Mouse (Mus musculus) limb, embryonic 10.5 days (tissue): ENCODE measurements at regions not wholly inside any gene's neighbourhood (a gene's known extent, or its start where the extent isn't known, plus 50 kb on each side); places are given as distances from the start of the nearest gene placed in this dataset.
A peak's percentile ranks its signal among the peaks of the same experiment; 100 is the strongest.

Experiments used
- DNase-seq: peaks from one replicate; pipeline ENCODE4 v3.0.0-alpha.2; 2017; ENCODE audit warnings: low spot score
- H3K27ac ChIP-seq: fragments of 300-500 bp; sonication (generic); 2 replicates; pipeline ENCODE4 v1.5.1; 2016; ENCODE audit warnings: mild to moderate bottlenecking
- H3K27me3 ChIP-seq: fragments of 300-500 bp; sonication (generic); 2 replicates; pipeline ENCODE4 v1.6.1; 2016; ENCODE audit warnings: low read depth, mild to moderate bottlenecking; ENCODE audit not compliant: poor library complexity, severe bottlenecking
- H3K36me3 ChIP-seq: fragments of 300-500 bp; sonication (generic); 2 replicates; pipeline ENCODE4 v1.6.1; 2016; ENCODE audit warnings: mild to moderate bottlenecking, moderate library complexity
- H3K4me1 ChIP-seq: fragments of 300-500 bp; sonication (generic); 2 replicates; pipeline ENCODE4 v1.6.1; 2016
- H3K4me3 ChIP-seq: fragments of 300-500 bp; sonication (generic); 2 replicates; pipeline ENCODE4 v1.5.1; 2016; ENCODE audit warnings: mild to moderate bottlenecking, moderate library complexity
- H3K9me3 ChIP-seq: fragments of 300-500 bp; sonication (generic); replicated peaks from 2 replicates; pipeline ENCODE4 v1.6.1; 2016; ENCODE audit warnings: mild to moderate bottlenecking
- WGBS: fragments of 180-500 bp; shearing (Covaris S2); methylation state at CpG from one replicate; pipeline ENCODE4 v1.1.7; 2016; 5-methylcytosine and 5-hydroxymethylcytosine counted together

DNA sequence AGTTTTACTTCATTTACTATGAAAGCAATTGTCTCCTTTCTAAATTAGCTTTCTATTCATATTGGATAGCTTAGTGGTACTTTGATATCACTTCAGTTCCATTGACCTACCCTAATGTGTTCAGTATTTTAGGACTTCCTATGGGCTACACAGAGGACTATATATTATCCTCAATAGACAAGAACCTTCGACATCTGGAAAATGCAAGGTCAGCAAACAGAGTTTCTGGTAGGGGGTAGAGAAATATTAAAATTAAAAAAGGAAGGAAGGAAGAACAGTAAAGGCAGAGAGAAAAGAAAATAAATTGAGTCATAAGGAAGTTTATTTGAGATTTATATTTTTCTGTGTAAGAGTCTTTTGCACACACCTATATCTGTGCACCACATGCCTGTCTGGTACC is 107.4 kb upstream of the Insig1 start:
- WGBS = 90% methylated on average over 1 of the region's 1 CpGs
- no peak overlapping the region for H3K27ac ChIP-seq
- H3K36me3 ChIP-seq = no peaks in the 10 kb centered on the region
- DNase-seq = no peak
- no peaks in the 10 kb centered on the region for H3K27me3 ChIP-seq
- no peaks in the 10 kb centered on the region for H3K9me3 ChIP-seq
- H3K4me3 ChIP-seq = no peak overlapping the region
- no peaks in the 10 kb centered on the region for H3K4me1 ChIP-seq

DNA sequence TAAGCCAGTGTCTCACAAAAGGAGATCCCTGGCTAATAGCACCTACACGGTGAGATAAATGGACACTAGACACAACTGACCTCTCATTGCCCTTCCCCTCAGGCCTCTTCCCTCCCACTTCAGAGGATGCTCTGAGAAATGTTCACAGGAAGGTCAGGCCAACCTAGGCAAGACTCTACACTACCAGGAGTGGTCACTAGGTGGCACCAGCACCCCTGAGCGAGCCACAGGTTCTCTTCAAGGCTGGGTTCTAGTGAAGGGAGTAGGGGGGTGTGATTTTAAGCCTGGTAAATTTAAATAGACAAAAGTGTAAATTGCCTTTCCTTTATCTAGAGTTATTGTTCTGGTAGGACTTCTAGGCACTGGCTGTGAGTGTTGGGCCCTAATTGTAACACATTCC is 76.0 kb upstream of the Insig1 start:
- no peaks in the 10 kb centered on the region; the same call in 1 of the 2 replicates for H3K4me1 ChIP-seq
- no peaks in the 10 kb centered on the region for H3K9me3 ChIP-seq
- WGBS = 8% methylated on average over 2 of the region's 2 CpGs
- no peaks in the 10 kb centered on the region for H3K27me3 ChIP-seq
- peak; percentile 79 for DNase-seq
- no peak overlapping the region for H3K27ac ChIP-seq
- no peaks in the 10 kb centered on the region for H3K36me3 ChIP-seq
- H3K4me3 ChIP-seq = no peak overlapping the region

DNA sequence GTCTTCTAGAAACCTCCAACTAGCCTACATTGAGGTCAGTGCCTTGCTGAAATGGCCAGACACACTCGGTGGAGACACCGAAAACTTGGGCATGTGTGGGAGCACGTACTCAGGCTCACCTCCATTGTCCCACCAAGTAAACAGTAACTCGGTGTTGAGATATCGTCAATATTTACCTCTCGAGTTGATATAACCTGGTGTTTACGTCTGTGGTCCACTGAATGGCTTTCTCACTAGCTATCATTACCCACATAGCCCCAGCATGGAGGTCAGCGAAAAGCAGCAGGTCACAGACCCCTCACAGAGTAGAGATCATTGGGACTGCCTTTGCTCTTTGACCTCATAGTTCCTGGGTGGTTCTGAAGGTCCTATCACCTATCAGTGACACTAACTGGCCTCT is 73.4 kb upstream of the Insig1 start:
- 89% methylated on average over 8 of the region's 8 CpGs for WGBS
- no peak overlapping the region for H3K4me3 ChIP-seq
- H3K27ac ChIP-seq = no peak overlapping the region
- DNase-seq = no peak
- no peaks in the 10 kb centered on the region for H3K27me3 ChIP-seq
- no peaks in the 10 kb centered on the region for H3K36me3 ChIP-seq
- no peaks in the 10 kb centered on the region for H3K9me3 ChIP-seq
- H3K4me1 ChIP-seq = no peaks in the 10 kb centered on the region; the same call in 1 of the 2 replicates

DNA sequence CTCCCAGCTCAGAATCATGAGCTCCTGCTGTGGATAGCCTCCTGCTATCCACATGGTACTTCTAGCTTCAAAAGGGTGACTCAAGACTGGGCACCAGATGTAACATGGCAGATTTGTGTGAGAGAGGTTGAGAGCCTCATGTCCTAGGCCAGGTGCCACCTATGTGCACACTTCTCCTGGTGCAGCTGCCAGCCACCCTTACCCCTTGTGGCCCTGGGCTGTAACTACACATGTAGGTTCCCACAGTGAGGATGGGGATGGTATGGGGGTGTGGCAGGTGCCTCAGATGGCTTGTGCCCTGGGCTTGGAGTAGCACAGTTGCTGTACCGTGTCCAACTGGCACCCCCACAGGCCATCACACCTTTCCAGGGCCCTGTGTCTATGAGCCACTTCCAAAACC is 68.2 kb upstream of the Insig1 start:
- Histone ChIP-seq H3K4me1 (no peaks in the 10 kb centered on the region), H3K36me3 (no peaks in the 10 kb centered on the region), H3K4me3 (no peak overlapping the region), H3K27me3 (no peaks in the 10 kb centered on the region), H3K9me3 (no peaks in the 10 kb centered on the region), H3K27ac (no peak overlapping the region)
- WGBS = 67% methylated on average over 1 of the region's 1 CpGs
- DNase-seq = no peak

DNA sequence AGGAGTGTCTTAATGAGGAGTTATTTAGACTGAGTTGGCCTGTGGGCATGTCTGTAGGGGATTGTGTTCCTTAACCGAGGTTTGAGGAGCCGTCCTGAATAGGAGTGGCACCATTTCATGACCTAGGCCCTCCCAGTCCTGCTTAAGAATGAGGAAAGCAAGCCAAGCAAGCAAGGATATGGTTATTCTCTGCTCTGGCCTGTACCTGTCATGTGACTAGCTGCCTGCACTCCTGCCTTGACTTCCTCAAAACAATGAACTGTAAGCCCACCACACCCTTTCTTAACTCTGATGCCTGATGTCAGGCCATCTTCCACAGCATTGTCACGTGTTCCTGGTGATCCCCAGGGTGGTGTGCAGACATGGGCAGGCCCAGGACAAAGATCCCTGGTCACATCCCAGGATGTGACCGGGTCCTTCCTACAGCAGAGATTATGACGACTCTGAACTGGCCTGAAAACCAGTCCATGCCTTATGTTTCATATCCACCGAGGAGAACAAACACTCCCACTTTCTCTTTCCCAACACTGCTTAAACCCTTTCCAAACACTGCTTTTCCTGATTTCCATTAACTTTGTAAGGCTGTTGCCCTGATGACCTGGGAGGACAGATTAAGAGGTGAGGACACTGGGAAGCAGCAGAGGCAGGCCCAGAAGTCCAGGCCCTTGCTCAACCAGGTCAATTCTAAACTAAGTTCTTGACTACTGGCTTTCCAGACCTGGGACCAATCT is 67.2 kb upstream of the Insig1 start:
- Histone ChIP-seq H3K4me1 (no peaks in the 10 kb centered on the region), H3K9me3 (no peaks in the 10 kb centered on the region), H3K36me3 (no peaks in the 10 kb centered on the region), H3K27me3 (no peaks in the 10 kb centered on the region), H3K27ac (no peak overlapping the region), H3K4me3 (no peak overlapping the region)
- DNase-seq = no peak
- 81% methylated on average over 6 of the region's 6 CpGs for WGBS

DNA sequence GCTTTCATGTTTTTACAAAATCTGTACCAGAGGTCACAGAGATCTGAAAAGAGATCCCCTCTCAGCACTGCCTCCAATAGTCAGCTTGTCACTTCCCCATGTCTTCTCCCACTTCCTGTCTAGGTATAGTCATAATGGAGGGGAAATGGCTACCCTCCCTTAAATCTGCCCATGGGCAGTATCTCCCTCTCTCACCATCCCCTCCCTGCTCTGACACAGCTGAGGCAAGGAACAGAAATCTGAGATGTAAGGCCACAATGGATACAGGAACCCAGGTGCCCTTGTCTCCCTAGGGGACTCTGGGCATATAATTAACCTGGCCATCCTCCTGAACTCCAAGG is 66.7 kb upstream of the Insig1 start:
- Histone ChIP-seq H3K4me1 (no peaks in the 10 kb centered on the region), H3K27ac (no peak overlapping the region), H3K4me3 (no peak overlapping the region), H3K9me3 (no peaks in the 10 kb centered on the region), H3K27me3 (no peaks in the 10 kb centered on the region), H3K36me3 (no peaks in the 10 kb centered on the region)
- no peak for DNase-seq

DNA sequence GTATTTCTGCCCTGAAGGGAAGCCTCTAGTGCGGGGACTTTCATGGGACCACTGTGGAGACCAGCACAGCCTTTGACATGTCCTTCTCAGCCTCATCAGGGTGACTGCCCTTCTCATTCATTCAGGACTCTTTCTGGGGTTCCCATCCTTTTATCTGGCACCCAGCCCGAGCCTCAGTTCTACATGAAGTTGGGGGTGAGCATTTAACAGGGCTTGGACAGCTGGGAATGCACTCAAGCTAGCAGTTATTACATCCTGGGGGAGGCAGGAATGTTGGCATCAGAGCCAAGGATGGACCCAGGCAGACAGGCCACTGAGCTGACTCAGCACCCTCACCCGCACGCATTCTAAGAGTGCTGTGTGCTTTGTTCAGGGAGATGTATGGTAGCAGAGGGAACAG is 61.8 kb upstream of the Insig1 start:
- no peaks in the 10 kb centered on the region for H3K4me1 ChIP-seq
- H3K27me3 ChIP-seq = no peaks in the 10 kb centered on the region
- no peak overlapping the region for H3K4me3 ChIP-seq
- H3K9me3 ChIP-seq = no peaks in the 10 kb centered on the region
- no peaks in the 10 kb centered on the region for H3K36me3 ChIP-seq
- WGBS = 90% methylated on average over 4 of the region's 4 CpGs
- DNase-seq = no peak
- no peak overlapping the region for H3K27ac ChIP-seq

DNA sequence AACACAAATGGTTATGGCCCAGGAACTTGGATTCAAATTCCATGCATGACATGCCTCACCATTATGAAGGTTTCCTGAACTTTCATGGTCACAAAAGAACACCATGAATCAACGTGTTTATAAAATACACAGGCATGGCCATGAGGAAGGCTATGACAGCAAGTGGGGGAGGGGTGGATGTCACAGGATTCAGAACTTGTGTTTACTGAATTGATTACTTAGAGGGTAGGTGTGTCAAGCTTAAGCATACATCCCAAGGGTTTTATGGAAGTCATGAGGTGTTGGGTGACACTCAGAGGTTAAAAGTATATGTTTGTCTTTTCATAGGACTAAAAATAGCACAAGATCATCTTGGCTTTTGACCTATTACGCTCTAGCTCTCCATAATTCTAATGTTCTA is 61.3 kb upstream of the Insig1 start:
- no peaks in the 10 kb centered on the region for H3K36me3 ChIP-seq
- no peak overlapping the region for H3K27ac ChIP-seq
- H3K4me1 ChIP-seq = no peaks in the 10 kb centered on the region
- no peaks in the 10 kb centered on the region for H3K9me3 ChIP-seq
- H3K27me3 ChIP-seq = no peaks in the 10 kb centered on the region
- no peak overlapping the region for H3K4me3 ChIP-seq
- WGBS = 83% methylated on average over 2 of the region's 2 CpGs
- no peak for DNase-seq

DNA sequence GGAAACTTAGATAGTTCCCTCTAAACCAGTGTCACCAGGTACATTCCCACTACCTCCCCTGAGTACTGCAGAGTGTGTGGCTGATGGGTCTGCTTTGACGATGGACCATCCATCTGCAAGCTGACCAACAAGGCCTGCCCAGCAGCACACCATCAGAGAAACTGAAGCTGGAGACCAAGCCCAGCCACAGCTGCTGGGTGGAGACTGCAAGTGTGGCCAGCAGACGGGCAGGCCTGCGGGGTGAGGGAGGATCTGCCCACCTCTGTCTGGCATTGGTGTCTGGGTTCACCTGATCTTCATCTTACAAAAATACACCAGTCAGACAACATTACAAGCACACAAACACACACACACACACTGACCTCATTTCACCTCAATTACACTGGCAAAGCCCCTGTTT is 60.6 kb upstream of the Insig1 start:
- WGBS = 78% methylated on average over 3 of the region's 3 CpGs
- H3K4me3 ChIP-seq = no peak overlapping the region
- H3K9me3 ChIP-seq = no peaks in the 10 kb centered on the region
- H3K4me1 ChIP-seq = no peaks in the 10 kb centered on the region
- no peak overlapping the region for H3K27ac ChIP-seq
- no peak for DNase-seq
- H3K27me3 ChIP-seq = no peaks in the 10 kb centered on the region
- H3K36me3 ChIP-seq = no peaks in the 10 kb centered on the region

DNA sequence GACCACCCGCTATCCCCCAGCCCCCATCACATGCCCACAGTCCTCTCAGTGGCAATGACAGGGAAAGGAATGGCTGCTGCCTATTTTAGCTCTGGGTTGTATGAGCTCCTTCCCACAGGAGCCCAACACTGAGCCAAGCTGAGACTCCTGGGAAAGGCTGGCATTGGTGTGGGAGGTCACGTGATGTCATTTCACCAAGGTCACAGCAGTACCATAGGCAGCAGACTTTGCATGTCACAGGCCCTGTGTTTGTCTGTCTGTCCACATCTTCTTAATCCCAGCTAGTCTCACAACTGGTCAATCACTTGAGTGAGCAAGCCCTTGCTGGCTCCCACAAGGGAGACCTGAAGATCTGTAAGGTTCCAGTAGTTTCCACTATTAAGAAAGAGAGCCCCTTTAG is 58.7 kb upstream of the Insig1 start:
- Histone ChIP-seq H3K27ac (no peak overlapping the region), H3K4me3 (no peak overlapping the region), H3K27me3 (no peaks in the 10 kb centered on the region), H3K36me3 (no peaks in the 10 kb centered on the region), H3K4me1 (no peaks in the 10 kb centered on the region), H3K9me3 (no peaks in the 10 kb centered on the region)
- DNase-seq = no peak
- WGBS = 89% methylated on average over 2 of the region's 2 CpGs

DNA sequence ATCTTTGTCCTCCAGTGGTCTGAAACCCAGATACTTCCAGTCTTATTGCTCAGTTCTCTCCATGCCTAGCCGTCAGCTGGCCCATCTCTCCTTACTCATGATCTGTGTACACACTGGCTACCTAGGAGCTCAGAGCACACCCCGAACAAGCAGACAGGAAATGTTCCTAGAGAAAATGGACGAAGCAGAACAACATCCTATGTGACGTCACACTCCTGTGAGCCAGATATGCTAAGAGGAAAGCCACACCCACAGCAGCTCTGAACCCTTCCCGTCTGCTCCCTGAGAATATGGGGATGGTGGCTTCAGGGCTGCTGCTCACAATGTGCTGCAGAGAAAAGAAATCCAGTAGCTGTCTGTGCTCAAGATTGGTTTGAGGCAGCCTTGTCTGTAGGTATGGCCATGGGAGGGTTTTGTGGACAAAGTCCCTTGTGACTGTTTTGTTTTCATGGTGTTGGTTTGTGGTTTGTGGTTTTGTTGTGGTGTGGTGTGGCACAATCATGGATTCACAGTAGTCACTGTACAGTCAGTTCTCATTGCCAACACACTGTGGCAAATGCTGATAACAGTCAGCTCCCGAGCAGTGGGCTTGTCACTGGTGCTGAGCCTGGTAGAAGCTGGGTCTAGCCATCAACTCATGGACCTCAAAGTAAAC is 57.4 kb upstream of the Insig1 start:
- Histone ChIP-seq H3K27ac (no peak overlapping the region), H3K27me3 (no peaks in the 10 kb centered on the region), H3K4me1 (no peaks in the 10 kb centered on the region), H3K4me3 (no peak overlapping the region), H3K9me3 (no peaks in the 10 kb centered on the region), H3K36me3 (no peaks in the 10 kb centered on the region)
- WGBS = 74% methylated on average over 6 of the region's 6 CpGs
- DNase-seq = no peak

DNA sequence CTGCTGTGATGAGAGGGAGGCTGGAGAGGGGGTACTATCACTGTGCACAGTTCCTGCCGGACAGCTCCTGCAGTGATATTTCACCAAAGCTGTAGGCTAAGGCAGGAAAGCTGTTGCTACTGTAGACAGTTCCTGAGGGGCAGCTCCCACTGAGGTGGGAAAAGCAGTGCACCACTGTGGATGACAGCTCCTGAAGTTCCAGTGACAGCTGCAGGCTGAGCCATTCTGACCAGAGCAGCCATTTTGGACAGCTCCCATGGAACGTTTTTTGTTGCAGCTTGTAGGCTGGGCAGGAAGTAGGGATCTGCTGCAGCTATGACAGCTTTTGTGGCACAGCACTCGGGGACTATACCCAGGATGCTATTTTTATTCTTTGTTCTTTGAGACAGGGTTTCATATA is 51.3 kb upstream of the Insig1 start:
- Histone ChIP-seq H3K4me3 (no peak overlapping the region), H3K36me3 (no peaks in the 10 kb centered on the region), H3K9me3 (no peaks in the 10 kb centered on the region), H3K27me3 (no peaks in the 10 kb centered on the region), H3K27ac (no peak overlapping the region), H3K4me1 (no peaks in the 10 kb centered on the region)
- no peak for DNase-seq
- 68% methylated on average over 3 of the region's 3 CpGs for WGBS
